Mouse (Mus musculus) gastrocnemius, postnatal 14 days (tissue): Measurements from ENCODE around the gene Exoc5. TPM values are rescaled to one million over a fixed set of nuclear protein-coding genes. Genes with fewer than 3 reads are reported as not detected.
A peak's percentile ranks its signal among the peaks of the same experiment; 100 is the strongest.
"Not testable (repeated sequence)": the region's sequence is repeated elsewhere in the genome, so short reads cannot be mapped to it uniquely, and the experiment has no call there.

Source experiments
- DNase-seq: peaks from one replicate; pipeline ENCODE4 v3.0.0; 2021; ENCODE audit warnings: mixed read lengths
- intact Hi-C: fragments of 180-260 bp; cut with DNase I; formaldehyde crosslinking; loops from one replicate; pipeline ENCODE4 v1.15.1; 2025; ENCODE audit warnings: low total_unique reads
- long read RNA-seq, 2 experiments: library from polyadenylated mRNA; stranded (forward); transcript quantifications; one replicate each; pipeline ENCODE4 v2.0.0; 2021
- total RNA-seq, 2 experiments: library from RNA; stranded (reverse); gene quantifications; 2 replicates each; pipeline ENCODE4 v1.2.3; 2021

The Exoc5 gene
- total RNA-seq, result 10 to 100 TPM; 16.2 to 20.6 TPM
- long read RNA-seq, experiment 1, full-length matches to known transcripts, result 18 of 25 reads
- long read RNA-seq, experiment 1, partial matches to known transcripts, result 3 of 25 reads
- long read RNA-seq, experiment 1, other reads (novel, unspliced or antisense), result 4 of 25 reads
- long read RNA-seq, experiment 2, full-length matches to known transcripts, result 27 of 32 reads
- long read RNA-seq, experiment 2, partial matches to known transcripts, result 3 of 32 reads
- long read RNA-seq, experiment 2, other reads (novel, unspliced or antisense), result 2 of 32 reads

- DNase-seq, result peak; percentile 96
- intact Hi-C loops, result no loop called here
Observed at GRCm38 (mm10) chr14:49066274-49066823, at the start of gene Exoc5. Gene Exoc5 (minus strand): TSS chr14:49066653.

- DNase-seq, intact Hi-C loops: not testable (repeated sequence)
Observed at GRCm38 (mm10) chr14:49091755-49092154, 25.3 kb upstream of the Exoc5 start.

GRCm38 (mm10) chr14:49091277-49091676, 24.8 kb upstream of the Exoc5 start:
- intact Hi-C loops, result no loop called here
- no peak for DNase-seq

GRCm38 (mm10) chr14:49090102-49090501, 23.6 kb upstream of the Exoc5 start:
- DNase-seq, result no peak
- intact Hi-C loops, result no loop called here

- DNase-seq, result no peak
- intact Hi-C loops, result no loop called here
Observed at GRCm38 (mm10) chr14:49089461-49090058, 23.1 kb upstream of the Exoc5 start.

- intact Hi-C loops, result no loop called here
- DNase-seq, result no peak
Observed at GRCm38 (mm10) chr14:49088155-49089048, 21.9 kb upstream of the Exoc5 start.

- DNase-seq, result no peak
- intact Hi-C loops, result no loop called here
Observed at GRCm38 (mm10) chr14:49086522-49086921, 20.1 kb upstream of the Exoc5 start.

- no peak for DNase-seq
- intact Hi-C loops, result no loop called here
Observed at GRCm38 (mm10) chr14:49078820-49079219, 12.4 kb upstream of the Exoc5 start.

- no peak for DNase-seq
- intact Hi-C loops, result no loop called here
Observed at GRCm38 (mm10) chr14:49074361-49074760, 7.9 kb upstream of the Exoc5 start.

GRCm38 (mm10) chr14:49073896-49074295, 7.4 kb upstream of the Exoc5 start:
- no peak for DNase-seq
- intact Hi-C loops, result no loop called here

- intact Hi-C loops, result no loop called here
- DNase-seq, result no peak
Observed at GRCm38 (mm10) chr14:49072837-49073236, 6.4 kb upstream of the Exoc5 start.

GRCm38 (mm10) chr14:49065529-49066273, 752 bp downstream of the Exoc5 start, which contains the start of gene Ap5m1:
Gene Ap5m1 (plus strand): TSS chr14:49066097.
- intact Hi-C loops, result no loop called here
- peak; percentile 47 for DNase-seq

- DNase-seq, result no peak
- intact Hi-C loops, result no loop called here
Observed at GRCm38 (mm10) chr14:49063838-49064237, 2.6 kb downstream of the Exoc5 start.

- intact Hi-C loops, result no loop called here
- DNase-seq, result no peak
Observed at GRCm38 (mm10) chr14:49049492-49049891, 17.0 kb downstream of the Exoc5 start.

GRCm38 (mm10) chr14:49045610-49046009, 20.8 kb downstream of the Exoc5 start:
- no peak for DNase-seq
- intact Hi-C loops, result no loop called here

GRCm38 (mm10) chr14:49028991-49029390, 37.5 kb downstream of the Exoc5 start:
- intact Hi-C loops, result no loop called here
- DNase-seq, result no peak

GRCm38 (mm10) chr14:49027779-49028368, 38.6 kb downstream of the Exoc5 start:
- no peak for DNase-seq
- intact Hi-C loops, result no loop called here

- no peak for DNase-seq
- intact Hi-C loops, result no loop called here
Observed at GRCm38 (mm10) chr14:49027040-49027778, 39.2 kb downstream of the Exoc5 start.
